Mouse (Mus musculus): ENCODE measurements around the gene Ttc22. TPM values are rescaled to one million over a fixed set of nuclear protein-coding genes. Genes with fewer than 3 reads are reported as not detected.

The Ttc22 gene
- polyA plus RNA-seq (2012; rRNA removed): 94.4 and 121 TPM in 2 replicates

DNA sequence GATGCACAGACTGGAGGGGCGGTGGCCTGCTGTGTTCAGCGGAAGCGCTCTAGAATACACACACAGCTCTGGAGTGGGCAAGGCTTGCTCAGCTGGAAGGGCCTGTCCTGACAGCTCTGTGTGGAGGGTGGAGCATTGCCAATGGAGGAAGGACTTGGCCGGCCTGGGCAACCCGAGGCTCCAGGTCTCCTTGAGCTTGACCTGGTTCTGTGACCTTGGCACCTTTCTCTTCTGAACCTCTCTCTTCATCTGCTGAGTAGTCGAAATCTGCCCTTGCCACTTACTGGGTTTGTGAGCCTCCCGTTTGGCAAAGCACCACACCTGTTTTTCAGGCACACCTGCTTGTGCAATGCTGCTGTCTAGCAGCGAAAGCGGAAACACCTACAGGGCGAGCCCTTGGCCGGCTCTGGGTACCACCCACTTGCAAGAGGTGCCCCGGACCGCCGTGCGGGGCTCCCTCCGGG is at the start of gene Ttc22:
TSS of gene Ttc22 (plus strand) at position 403 of the 464 bp plus-strand sequence.

DNA sequence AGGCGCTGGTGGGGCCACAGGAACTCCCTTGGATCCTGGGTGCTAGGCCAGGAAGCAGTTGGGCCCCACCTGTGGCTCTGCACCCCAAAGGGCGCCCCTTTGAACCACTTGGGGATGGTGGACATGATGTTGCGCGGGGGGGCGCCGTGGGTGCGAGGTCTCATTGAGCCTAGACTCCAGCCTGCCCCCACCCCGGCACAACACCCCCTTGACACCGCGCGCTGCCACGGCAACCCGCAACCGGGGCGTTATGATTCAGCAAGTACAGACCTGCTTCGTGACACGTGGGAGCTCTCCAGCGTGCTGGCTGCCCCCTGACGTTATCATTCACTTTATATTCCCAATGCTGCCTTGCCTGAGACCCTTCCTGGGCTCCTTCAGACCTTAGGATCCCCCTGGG is 5.2 kb upstream of the Ttc22 start, which contains the start of gene Lexm:
TSS of gene Lexm (minus strand) at position 186 of the 400 bp plus-strand sequence.

DNA sequence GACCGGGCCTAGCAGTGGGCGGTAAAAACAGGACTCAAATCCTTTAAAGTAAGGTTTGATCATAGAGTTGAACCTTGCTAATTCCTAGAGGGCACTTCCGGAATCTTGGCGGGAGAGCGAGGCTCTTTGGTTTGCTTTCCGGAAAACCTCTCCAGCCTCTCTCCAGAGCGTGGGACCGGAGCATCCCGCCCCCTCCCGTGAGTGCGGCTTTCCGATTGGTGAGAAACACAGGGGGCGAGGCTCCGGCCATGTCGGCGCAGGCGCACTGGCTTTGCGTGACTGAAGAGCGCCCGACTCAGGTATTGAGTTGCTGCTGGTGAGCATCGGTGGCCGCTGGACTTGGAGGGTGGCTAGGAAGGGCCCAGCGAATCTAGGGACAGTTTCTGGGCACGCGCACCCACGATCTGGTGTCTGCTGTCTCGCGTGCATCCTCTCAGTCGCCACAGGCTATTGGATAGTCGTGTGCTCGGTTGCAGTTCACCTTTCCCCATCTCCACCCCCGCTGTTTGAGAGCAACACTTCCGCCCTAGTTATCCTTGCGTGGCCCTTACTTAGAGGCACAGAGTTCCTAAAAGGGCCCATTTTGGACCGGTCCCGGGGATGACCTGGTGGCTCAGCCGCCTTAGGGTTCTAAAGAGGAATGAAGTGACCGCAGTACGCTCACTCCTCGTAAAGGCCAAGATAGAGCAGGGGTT is 28.7 kb downstream of the Ttc22 start, which contains the start of gene Pars2:
TSS of gene Pars2 (plus strand) at position 237 of the 695 bp plus-strand sequence.

DNA sequence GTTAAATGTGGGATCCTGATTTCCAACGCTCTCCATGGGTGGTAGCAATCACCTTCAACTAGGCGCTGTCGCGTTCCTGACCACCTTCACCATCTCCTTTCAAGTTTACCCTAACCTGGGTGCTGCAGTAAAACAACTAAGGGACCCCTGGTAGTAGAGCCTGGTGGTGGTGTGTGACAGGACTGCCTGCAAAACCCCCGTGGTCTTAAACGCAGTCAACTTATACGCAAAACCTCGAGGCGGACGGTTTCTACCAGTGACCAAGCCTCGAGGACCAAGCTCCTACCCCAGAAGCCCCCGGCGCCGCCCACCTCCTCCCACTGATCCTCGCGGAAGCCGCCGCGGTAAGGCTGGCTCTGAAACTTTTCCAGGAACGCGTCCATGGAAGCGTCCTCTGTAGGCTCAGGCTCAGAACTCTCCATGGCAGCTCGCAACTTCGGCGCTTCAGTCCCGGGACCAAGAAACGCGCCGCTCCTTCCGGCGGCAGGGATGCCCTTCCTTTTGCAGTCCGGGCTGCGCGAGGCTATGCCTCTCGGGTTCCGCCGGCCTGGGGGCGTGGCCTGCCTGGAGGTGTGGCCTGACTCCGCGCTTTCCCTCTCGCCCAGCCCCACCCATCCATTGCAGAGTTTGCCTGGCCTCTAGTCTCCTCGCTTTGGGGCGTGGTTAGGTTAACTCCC is 56.3 kb downstream of the Ttc22 start, which contains the start of gene Ttc4:
TSS of gene Ttc4 (minus strand) at position 503 of the 677 bp plus-strand sequence.

Other genes with a start within 250 kb of the Ttc22 start
- 11.0 and 17.9 TPM in 2 replicates for gene Pcsk9, start 158.1 kb upstream of the Ttc22 start, polyA plus RNA-seq (2012; rRNA removed)
- not detected in 2 replicates for gene Bsnd, start 130.1 kb upstream of the Ttc22 start, polyA plus RNA-seq (2012; rRNA removed)
- 130 and 177 TPM in 2 replicates for gene Dhcr24, start 61.4 kb upstream of the Ttc22 start, polyA plus RNA-seq (2012; rRNA removed)
- not detected in 2 replicates for gene Lexm, start 5.2 kb upstream of the Ttc22 start, polyA plus RNA-seq (2012; rRNA removed)
- gene Pars2, start 28.6 kb downstream of the Ttc22 start, polyA plus RNA-seq (2012; rRNA removed): 8.4 and 9.5 TPM in 2 replicates
- 39.6 and 39.7 TPM in 2 replicates for gene Ttc4, start 56.5 kb downstream of the Ttc22 start, polyA plus RNA-seq (2012; rRNA removed)
- 1.1 and 1.4 TPM in 2 replicates for gene Mroh7, start 108.5 kb downstream of the Ttc22 start, polyA plus RNA-seq (2012; rRNA removed)
- gene Fam151a, start 111.5 kb downstream of the Ttc22 start, polyA plus RNA-seq (2012; rRNA removed): 0.20 and 0.24 TPM in 2 replicates
- gene Acot11, start 182.6 kb downstream of the Ttc22 start, polyA plus RNA-seq (2012; rRNA removed): 41.7 and 49.6 TPM in 2 replicates

Measured in colon, adult 2 months (tissue).